ENCODE assay signal across 26 mouse cellular contexts in the genomic region with DNA sequence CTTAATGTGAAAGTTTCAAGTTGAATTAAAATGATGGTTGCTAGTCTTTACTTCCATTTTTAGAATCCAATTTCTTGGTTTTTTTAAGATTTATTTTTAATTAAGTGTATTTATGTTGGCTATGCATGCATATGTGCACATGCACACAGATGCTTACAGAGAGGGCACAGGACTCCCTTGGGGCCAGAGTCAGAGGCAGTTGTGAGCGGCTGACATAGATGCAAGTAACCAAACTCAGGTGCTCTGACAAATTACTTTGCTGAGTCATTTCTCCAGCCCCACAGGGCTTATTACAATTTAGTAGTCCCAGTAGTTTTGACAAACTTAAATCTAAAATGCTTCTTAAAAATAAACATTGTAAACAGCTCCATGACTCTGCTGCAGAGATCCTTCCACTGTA.
"Had no signal": no experiment of that assay in that cellular context is flagged by ENCODE, and none has a peak within 500 bp of the region (broad histone marks: within the 10 kb centered on the region; RNA-seq: fewer than 3 reads in every experiment).

No protein-coding gene starts in this region.

- H3K9me3 ChIP-seq: heart, embryonic 10.5 days; heart, embryonic 12.5 days; hindbrain, embryonic 13.5 days; hindbrain, embryonic 15.5 days; limb, embryonic 10.5 days; limb, embryonic 12.5 days; liver, embryonic 13.5 days; liver, embryonic 15.5 days had no signal

- DNase-seq: gastrocnemius, postnatal 10 days; gastrocnemius, postnatal 25 days; heart, adult 18-20 months; heart, postnatal 10 days; heart, postnatal 36 days; kidney, adult 11 months; kidney, adult 2 months; kidney, adult 9 months; kidney, postnatal 10 days; kidney, postnatal 25 days; kidney, postnatal 4 days; liver; liver, embryonic 13.5 days; liver, postnatal 0 days had no signal

- ATAC-seq: hindbrain, postnatal 0 days; intestine, embryonic 16.5 days; liver, postnatal 0 days had no signal

- H3K27me3 ChIP-seq: heart, embryonic 12.5 days; hindbrain, embryonic 13.5 days; hindbrain, embryonic 15.5 days; limb, embryonic 12.5 days; liver, embryonic 13.5 days; liver, embryonic 15.5 days had no signal

- H3K27ac ChIP-seq: heart, embryonic 10.5 days; hindbrain, embryonic 13.5 days; hindbrain, embryonic 15.5 days; hindbrain, postnatal 0 days; layer of hippocampus, adult 2 months; left cerebral cortex, adult 2 months; limb, embryonic 10.5 days; limb, embryonic 12.5 days; liver, embryonic 13.5 days; liver, embryonic 15.5 days had no signal

- H3K9ac ChIP-seq: heart, embryonic 12.5 days; hindbrain, embryonic 13.5 days; hindbrain, embryonic 15.5 days; limb, embryonic 12.5 days; liver, embryonic 13.5 days; liver, embryonic 15.5 days; liver, postnatal 0 days had no signal

- H3K4me1 ChIP-seq: limb, embryonic 10.5 days had no signal

- H3K4me2 ChIP-seq: heart, embryonic 12.5 days; hindbrain, embryonic 13.5 days; hindbrain, embryonic 15.5 days; limb, embryonic 12.5 days; liver, embryonic 11.5 days; liver, embryonic 13.5 days; liver, embryonic 15.5 days had no signal

- H3K36me3 ChIP-seq: heart, embryonic 10.5 days; heart, embryonic 12.5 days; hindbrain, embryonic 13.5 days; hindbrain, embryonic 15.5 days; limb, embryonic 10.5 days; limb, embryonic 12.5 days; liver, embryonic 13.5 days; liver, embryonic 15.5 days had no signal

- H3K4me3 ChIP-seq: heart, embryonic 10.5 days; heart, embryonic 12.5 days; hindbrain, embryonic 13.5 days; hindbrain, embryonic 15.5 days; layer of hippocampus, adult 2 months; left cerebral cortex, adult 2 months; limb, embryonic 10.5 days; limb, embryonic 12.5 days; liver, embryonic 13.5 days; liver, embryonic 15.5 days had no signal
